Mouse (Mus musculus) brain, embryonic 14.5 days (tissue): ENCODE measurements around the gene Mov10l1.

ENCODE experiments used
- CTCF ChIP-seq: fragments of 200-500 bp; IDR thresholded peaks from 2 replicates; pipeline ENCODE4 v1.5.1; 2012; ENCODE audit warnings: inconsistent platforms, mild to moderate bottlenecking, moderate library complexity, borderline replicate concordance; ENCODE audit not compliant: insufficient read depth, insufficient read length; ENCODE audit errors: extremely low read depth
- POLR2A ChIP-seq: fragments of 200-500 bp; IDR thresholded peaks from 2 replicates; pipeline ENCODE4 v1.6.1; 2012; ENCODE audit warnings: mild to moderate bottlenecking, inconsistent platforms, borderline replicate concordance; ENCODE audit not compliant: poor library complexity, insufficient read depth, insufficient read length, severe bottlenecking; ENCODE audit errors: extremely low read depth

- TF ChIP-seq CTCF (no peak), POLR2A (no peak)
These were observed 95.6 kb downstream of the Mov10l1 start for GRCm38 (mm10) chr15:89078208-89078836.
